Mouse (Mus musculus) right cerebral cortex, postnatal 14 days (tissue): ENCODE results near the gene Dcaf7.

Experiments
- DNase-seq: peaks from one replicate; pipeline ENCODE4 v3.0.0; 2022

Dcaf7 gene

DNA sequence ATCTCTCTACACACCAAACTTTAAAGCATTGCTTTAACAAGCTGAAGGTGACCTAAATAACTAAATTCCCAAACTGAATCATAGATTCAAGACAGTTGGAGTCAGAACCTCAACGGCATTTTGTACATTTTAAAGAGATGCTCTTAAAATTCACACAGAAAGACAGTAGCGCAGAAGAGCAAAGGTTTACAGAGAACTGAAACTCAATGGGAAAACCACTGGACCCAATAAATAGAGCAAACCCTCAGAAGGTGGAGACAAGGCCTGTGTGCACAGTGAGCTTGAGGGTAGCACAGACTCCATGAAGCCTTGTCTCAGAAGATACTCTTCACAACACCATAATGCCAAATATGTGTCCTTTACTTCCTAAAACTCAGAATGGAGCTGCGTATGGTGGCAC, 9.1 kb downstream of the Dcaf7 start:
- no peak for DNase-seq

DNA sequence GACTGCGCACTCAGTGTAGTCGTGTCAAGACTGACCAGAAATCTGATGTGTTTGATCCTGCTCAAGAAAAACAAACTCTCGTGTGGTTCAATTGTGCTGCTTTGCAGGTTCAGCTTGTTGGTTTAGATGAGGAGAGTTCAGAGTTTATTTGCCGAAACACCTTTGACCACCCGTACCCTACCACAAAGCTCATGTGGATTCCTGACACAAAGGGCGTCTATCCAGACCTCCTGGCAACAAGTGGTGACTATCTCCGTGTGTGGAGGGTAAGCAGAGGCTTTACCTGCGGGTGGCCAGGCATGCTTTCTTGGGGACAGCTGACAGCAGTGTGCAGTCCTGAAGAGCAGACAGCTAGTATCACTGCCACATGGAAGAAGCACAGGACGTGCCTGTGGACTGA, 9.9 kb downstream of the Dcaf7 start:
- DNase-seq = no peak

DNA sequence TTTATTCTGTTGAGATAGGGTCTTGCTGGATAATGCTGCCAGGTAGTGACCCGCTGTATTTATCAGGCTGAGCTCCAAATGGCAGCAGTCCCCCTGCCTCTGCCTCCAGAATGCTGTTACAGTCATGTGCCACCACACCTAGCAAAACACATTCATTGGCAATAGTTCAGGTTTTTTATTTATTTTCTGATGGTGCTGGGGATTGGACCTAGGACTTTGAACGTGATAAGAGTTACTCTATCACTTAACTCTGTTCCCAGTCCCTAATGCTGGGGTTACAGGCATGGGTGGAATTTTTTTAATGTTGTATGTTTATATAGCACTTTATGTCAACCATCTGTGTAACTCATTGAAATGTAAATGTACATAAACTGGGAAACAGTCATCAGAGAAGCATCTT, 17.2 kb downstream of the Dcaf7 start:
- DNase-seq = no peak

DNA sequence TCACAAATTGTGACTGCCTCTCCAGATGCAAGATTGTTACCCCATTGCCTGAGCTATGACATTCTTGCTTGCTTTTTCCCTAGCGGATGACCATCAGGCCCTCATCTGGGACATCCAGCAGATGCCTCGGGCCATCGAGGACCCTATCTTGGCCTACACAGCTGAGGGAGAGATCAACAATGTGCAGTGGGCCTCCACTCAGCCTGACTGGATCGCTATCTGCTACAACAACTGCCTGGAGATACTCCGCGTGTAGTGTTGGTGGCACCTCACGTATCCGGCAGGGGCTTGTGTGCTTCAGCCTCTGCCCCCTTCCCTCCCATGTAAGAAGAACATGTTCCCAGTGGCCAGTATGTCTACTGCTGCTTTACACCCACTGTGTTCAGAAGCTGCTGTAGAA, 17.9 kb downstream of the Dcaf7 start:
- DNase-seq = no peak

DNA sequence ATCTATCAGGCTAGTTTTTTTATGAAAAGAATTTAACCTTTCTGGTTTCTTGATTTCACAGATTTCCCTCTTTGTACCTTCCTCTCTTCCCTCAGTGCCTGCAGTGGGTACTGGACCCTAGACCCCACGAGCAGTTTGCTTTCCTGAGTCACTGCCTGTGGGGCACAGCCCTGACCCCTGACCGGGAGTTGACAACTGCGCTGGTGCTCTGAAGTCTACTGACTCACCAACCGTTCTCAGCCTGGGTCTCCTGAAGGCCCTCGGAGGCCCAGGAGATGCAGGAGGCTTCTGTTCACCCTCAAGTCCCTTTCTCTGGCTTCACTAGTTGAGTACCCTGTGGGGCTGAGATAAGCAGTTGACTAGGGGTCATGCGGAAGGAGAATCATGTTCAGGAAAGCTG, 18.7 kb downstream of the Dcaf7 start:
- DNase-seq = no peak

DNA sequence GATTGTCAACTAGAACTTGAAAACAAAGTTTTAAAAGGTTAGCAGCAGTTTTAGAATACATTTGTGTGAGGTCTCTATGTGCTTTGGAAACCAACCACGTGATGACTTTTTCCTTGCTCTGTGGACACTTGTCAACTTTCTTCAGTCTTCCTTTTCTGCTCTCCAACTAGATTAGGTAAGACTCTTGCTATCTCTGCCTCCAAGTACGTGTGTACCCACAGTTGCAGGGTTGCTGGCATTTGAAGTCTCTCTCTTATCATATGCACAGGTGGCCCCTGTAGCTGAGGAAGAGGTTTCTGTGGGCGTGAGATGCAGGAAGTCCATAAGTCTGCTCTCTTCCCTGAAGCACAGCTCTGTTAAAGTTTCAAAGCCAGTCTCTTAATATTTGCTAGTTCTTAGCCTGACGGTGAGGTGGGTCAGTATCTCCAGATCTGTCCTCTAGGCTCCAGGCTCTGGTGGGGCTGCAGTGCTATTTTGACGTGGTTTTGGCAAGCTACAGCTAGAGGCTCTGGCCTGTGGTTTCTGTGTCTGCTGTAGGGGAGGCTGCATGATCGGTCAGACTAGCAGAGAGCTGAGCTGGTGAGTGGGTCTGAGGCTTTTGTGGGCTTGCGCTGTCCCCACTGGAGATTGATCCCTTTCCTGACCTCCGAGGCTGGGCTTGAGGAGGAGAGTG, 20.3 kb downstream of the Dcaf7 start:
- DNase-seq = no peak

DNA sequence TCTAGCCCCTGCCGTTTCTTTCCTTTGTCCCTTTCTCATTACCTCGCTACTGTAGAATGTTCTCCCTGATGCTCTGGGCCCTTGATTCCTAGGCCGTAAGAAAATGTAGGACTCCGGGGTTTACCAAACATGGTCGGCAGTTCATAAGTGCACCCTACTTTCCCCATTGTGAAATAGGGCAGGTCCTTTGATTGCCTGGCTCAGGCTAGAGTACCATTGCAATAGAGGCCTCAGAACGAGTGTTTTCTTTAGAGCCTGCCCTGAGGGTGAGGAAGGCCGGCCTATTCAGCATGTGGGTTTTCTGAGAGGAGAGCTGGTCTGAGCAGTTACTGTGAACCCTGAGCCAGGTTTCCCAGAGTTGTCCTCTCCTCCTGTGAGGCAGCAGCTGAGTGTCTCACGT, 21.3 kb downstream of the Dcaf7 start:
- no peak for DNase-seq

DNA sequence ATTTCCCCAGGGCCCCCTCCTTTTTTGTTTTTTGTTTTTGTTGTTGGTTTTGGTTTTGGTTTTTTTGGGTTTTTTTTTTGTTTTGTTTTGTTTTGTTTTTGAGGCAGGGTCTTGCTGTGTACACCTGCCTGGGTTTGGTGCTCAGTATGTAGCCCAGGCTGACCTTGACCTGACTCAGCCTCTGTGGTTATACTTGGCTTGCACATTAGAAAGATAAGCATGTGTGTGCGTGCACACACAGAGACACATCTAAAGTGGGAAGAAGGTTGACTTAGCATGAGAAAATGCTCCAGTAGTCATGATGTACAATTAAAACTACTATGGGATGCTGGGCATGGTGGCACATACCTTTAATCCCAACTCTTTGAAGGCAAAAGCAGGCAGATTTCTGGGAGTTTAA, 23.9 kb downstream of the Dcaf7 start:
- no peak for DNase-seq

DNA sequence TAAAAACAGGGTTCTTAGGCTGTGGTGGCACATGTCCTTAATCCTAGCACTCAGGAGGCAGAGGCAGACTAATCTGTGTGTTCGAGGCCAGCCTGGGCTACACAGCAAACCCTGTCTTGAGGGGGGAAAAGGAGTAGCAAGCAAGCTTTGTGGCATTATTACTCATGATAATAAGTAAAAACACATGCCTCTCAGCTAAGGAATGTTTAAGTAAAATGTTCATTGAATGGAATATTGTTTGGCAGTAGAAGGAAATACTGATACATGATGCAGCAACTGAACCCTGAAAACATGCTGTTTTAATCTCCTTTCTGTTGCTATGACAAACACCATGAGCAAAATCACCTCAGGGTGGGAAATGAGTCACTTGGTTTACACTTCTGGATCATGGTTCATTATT, 24.6 kb downstream of the Dcaf7 start:
- DNase-seq = no peak

DNA sequence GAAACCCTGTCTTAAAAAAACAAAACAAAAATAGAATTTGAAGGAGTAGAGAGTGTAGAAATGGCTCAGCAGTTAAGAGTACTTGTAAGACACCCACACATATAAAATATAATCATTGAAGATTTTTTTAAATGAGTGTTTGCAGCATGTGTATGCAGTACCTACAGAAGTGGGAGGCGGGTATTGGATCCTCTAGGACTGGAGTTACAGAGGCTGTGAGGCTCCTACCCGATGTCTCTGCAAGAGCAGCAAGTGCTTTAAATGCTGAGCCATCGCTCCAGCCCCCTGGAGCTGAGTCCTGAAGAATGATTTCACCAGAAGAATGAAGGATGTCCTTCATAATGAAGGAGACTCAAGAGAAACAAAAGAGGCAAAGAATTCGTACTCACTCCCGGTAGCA, 27.1 kb downstream of the Dcaf7 start:
- no peak for DNase-seq

DNA sequence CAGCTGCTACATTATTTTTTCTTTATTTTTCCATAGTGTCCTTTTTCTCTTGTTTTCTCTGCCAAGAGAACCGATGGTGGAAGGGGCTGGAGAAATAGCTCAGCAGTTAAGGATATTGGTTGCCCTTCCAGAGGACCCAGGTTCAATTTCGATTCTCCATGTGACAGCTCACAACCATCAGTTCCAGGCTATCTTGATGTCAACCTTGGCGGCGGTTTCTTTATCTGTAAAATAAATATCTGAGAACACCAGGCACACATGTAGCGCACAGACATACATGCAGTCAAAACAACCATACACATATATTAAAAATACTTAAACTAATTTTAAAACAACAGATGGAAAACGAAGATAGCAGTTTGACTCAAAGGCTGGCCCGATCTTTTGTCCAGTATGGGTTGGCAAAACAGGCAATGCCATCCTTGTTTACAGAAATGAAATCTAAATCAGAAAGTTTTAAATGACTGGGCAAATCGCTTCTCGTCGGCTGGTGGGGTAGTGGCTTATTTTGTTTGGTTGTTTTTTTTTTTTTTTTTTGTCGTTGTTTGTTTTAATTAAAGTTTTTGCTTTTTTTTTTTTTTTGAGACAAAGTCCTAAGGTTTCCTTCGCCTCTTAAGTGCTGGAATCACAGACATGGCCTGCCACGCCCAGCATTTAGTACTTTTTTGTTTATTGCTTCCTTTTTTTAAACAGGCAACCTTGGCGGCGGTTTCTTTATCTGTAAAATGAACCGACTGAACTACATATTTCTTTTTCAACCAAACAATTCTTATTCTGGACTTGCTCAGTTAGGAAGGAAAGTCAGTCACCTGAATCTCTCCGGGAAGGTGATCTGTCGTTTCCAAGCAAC, 28.6 kb downstream of the Dcaf7 start:
- DNase-seq = no peak

DNA sequence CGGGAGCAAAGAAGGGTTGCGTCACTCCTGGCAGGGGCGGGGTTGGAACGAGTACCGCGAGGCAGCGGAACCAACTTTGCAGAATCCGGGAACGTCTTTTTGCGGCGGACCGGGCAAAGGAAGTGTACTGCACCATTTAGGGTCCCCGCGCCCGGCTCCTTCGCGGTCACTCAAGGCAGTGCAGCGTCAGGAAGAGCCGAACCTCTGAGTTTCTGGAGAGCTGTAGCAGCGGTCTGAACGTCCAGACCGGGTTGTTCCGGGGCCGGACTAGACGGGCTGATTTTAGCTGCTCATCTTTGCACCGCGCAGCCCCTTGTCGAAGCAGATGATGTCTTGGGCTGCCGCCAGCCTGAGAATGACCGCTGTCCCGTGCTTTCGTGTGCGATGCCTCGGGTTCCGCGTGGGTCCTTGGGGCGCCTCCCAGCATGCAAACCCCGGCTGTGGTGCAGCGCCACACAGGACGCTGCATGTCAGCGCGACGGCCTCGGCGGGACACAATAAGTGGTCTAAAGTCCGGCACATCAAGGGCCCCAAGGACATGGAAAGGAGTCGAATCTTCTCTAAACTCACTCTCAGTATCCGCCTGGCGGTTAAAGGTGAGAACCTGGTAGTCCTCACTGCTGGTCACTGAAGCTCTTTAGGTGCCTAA, 29.4 kb downstream of the Dcaf7 start, which contains the start of gene Taco1:
TSS of gene Taco1 (plus strand) at position 139 of the 649 bp plus-strand sequence.
- peak; percentile 96 for DNase-seq

DNA sequence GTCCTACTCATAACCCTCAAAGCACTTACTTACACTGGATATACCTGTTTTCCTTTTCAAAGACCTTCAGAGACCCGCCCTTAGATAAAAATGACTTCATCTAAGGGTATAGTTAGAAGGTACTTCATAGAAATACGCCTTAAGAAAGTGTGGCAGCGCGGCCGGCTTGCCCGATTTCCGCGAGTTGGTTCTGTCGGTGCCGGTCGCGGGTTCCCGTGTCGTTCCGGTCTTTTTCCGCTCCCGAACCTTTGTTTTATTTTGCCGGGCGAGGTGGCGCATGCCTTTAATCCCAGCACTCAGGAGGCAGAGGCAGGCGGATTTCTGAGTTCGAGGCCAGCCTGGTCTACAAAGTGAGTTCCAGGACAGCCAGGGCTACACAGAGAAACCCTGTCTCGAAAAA, 29.9 kb downstream of the Dcaf7 start:
- DNase-seq = peak; percentile 64

DNA sequence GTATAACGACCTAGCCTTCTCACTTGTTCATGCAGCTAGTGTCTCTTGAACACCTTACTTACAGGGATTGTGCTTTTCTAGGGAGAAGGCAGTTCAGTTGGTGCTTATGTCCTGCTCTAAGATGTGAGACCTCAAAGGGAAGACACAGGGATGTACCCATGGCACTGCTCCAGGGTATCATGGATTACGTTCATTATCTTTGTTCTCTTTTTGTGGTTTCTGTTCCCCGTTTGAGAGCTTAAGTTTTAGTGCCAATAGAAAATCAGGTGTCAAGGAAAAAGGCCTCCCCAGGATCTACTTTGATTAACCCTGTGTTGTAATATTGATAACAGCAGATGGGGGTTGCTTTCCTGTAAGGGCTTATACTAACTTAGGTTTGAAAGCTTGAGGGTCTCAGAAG, 37.1 kb downstream of the Dcaf7 start:
- no peak for DNase-seq

DNA sequence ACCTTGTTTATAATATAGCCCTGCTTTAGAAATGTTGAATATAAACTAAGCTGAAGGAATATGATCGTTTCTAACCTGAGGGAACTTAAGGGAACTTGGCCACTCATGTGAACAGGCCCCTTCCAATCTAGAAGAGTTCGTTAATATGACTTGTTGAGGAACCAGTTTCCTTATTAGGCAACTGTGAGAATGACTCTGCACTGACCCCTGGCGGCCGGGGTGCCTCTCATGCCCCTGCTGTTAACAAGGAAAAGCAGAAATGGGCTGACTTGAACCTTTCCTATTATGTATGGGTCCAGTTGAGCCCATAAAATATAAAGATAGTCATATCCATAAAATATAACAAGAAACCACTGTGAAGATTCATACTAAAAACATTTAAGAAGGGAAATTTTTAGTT, 39.6 kb downstream of the Dcaf7 start:
- peak; percentile 75 for DNase-seq

DNA sequence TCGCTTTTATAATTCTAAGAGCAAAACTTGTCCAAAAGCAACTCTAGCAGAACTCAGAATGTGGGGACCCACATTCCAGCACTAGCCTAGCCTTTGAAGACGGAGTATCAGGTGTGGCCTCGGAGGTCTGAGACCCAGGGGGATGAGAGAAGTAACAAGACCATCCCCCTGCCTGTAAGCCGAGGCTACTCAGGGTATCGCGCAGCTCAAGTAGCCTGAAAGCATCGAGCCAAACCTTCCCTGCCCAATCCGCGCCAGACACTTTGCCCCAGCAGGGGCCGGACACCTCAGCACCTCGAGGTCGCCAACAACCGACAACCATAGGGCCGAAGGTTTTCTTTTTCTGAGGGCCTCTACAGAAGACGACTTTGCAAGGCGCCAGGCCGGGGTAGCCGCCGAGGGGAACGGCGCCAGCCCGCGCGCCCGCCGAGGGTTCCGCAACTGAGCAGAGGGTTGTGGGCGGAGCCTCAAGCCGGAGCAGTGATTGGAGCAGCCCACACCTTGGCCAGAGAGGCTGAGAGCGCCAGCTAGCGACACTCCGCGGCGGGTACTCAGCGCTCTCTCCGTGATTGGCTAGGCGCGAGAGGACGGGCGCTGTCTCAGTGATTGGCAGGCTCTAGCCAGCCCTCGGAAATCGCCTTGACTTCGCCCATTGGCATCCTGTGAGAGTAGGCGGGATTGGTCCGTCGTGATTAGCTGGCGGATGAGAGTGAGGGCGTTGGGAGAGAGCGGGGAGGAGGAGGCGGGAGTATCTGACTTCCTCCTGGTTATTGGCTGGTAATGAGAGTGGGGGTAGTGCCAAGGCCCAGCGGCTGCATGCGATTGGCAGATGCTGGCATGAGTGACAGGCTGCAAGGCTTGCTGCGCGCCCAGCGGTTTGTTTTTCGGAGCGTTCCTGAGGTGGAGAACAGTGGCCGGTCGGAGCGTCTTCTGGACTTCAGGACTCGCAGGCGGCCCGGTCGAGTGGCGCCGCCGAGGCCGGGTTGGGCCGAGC, 47.3 kb downstream of the Dcaf7 start, which contains the start of gene Map3k3:
TSS of gene Map3k3 (plus strand) at position 906 of the 994 bp plus-strand sequence.
- peak; percentile 97 for DNase-seq

DNA sequence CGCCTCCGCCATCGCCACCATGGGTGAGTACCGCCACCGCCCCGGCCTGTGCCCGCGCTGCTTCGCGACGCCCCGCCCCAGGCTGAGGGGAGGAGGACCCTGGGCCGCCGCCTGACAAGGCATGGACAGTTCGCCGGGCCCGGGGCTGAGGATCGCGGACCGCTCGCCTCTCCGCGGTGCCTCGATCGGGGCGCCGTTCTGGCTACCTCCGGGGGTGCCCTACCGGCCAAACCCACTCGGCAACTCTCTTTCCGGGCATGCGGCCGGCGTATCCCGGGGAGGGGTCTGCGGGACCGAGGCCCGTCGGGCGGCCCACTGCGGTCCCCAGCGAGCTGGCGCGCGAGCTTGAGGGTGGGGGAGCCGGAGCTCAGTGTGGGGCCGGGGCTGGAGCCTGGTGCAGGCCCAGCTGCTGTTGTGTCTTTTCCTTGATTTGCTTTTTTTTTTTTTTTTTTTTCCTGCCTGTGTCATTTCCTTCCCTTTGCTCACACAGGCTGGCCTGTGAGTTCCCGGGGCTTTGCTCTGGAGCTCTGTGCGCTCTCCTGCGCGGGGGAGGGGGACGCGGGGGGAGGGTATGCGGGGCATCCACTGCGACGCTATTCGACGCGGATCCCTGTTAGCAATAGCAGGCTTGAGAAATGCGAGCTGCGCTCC, 48.4 kb downstream of the Dcaf7 start:
- DNase-seq = peak; percentile 68

DNA sequence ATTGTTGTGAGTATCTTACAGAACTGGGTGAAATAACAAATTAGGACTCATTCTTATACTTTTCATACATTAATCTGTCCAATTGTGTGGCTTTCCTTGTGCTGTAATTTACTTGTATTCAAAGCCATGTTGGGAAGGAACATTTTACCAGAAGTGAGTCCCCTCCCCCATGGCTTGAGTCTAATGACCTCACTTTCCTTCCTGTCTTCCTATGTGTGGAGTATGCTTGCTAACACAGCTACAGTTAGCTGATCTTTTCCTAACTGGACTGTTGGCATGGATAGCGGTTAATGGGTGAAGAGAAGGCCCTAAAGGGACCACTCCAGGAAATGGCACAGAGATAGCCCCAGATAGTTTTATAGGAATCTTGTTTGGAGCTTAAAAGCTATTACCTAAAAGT, 61.6 kb downstream of the Dcaf7 start:
- no peak for DNase-seq

DNA sequence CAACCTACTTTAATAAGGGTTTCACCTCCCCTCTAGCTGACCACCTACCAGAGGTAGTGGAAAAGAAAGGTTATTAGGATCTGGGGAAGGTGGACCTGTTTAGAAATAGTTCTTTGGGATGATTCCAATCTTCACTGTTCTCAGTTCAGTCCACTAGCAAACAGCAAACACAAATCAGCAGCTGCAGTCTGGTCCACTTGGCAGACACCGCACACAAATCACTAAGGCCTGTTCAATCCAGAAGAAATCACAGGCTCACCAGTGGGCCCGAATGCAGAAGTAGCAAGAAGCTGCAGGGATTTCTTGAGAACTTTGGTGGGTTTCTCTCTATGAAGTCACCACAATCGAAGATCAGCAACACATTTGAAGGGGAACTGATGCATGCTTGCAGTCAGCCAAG, 66.2 kb downstream of the Dcaf7 start:
- no peak for DNase-seq

DNA sequence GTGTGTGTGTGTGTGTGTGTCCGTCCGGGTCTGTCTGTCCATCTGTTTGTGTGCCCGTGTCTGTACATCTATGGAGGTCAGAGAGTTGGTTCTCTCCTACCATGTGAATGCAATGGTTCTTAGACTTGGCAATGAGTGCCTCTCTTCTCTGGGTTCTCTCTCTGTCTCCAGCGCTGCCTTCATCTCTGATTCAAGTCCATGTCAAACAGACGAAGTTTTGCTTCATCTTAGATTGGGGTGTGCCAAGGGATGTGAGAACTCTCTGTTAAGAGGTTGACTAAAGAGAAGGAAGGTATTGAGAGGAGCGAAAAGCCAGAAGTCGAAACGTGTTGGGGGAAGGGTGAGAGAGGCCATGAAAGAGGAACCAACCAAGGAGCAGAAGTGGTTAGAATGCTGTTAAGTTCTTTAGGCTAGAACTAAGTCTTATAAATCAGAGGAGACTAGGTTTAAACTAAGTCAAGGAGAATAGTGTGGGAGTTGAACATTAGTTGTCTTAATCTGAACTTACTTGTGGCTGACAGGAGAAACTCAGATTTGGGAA, 69.4 kb downstream of the Dcaf7 start:
- no peak for DNase-seq
